Mouse (Mus musculus) activated CD4-positive, CD25-positive, alpha-beta regulatory T cell, adult 9 weeks (primary cell): ENCODE results near the gene Pcdh15. TPM values are rescaled to one million over a fixed set of nuclear protein-coding genes. Genes with fewer than 3 reads are reported as not detected.

Source experiments
- polyA plus RNA-seq: library from polyadenylated mRNA; unstranded; fragments of 100-300 nt; shearing (Covaris generic); gene quantifications from one replicate; pipeline ENCODE4 v1.2.1, GENCODE M21; 2017

Pcdh15 gene
- polyA plus RNA-seq, result not detected

DNA sequence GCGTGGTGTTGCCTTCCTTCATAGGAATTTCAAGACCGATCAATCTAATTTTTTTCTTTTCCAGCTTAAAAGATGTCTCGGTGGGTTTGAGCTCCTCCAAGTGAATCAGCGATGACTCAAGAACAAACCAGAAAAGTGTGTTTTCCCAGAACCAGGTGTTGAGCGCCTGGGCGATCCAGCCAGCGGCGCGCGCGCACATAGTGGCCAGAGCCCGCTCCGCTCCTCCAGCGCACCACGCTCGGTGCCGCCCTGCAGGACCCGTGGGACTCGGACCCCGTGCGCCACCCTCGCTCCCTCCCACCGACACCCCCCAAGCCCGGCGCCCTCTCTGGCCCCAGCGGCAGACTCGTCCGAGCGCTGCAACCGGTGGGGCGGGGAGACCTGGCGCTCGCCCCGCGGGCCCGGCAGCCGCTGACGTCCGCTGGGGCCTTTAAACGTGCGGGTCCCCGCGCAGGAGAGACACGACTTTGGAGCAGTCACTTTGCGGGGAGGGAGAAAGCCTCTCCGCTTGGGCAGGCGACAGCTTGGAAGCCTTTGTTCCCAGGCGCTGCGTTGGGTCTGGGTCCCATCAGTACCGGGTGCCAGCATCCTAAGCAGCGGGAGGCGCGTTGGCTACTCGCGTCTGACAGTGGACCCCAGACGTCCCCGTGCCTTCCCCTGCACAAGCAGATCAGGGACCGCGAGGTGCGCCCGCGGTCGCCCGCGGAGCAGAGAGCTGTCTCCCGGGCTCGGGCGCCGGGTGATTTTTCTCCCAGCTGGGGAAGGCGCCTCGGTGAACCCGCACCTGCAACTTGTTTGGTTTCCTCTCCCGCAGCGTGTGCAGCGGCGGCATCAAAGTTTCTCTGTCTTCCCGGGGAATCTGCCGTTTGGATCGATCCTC lies at the start of gene Pcdh15:
Gene Pcdh15, plus strand, starts transcription at position 377 of the 880 bp plus-strand sequence.

